Mouse (Mus musculus): ENCODE measurements at regions not wholly inside any gene's neighbourhood (a gene's known extent, or its start where the extent isn't known, plus 50 kb on each side); places are given as distances from the start of the nearest gene placed in this dataset.

GRCm38 (mm10) chr14:54107204-54107796, 146.6 kb downstream of the Dad1 start:
- Histone ChIP-seq H3K27ac (ENCODE audit: insufficient read depth, low read depth) (no peak overlapping the region), H3K4me1 (ENCODE audit: control insufficient read depth in 1 of 2, insufficient read depth in 2 of 2) (peaks cover 0 to 2% of the 10 kb centered on the region in 2 experiments; a peak in 2 of 4 replicates), H3K9me3 (replicated peaks; ENCODE audit: low read length) (no peaks in the 10 kb centered on the region), H3K27me3 (replicated peaks) (no peaks in the 10 kb centered on the region), H3K36me3 (replicated peaks in 1 of 2; ENCODE audit: control insufficient read depth in 1 of 2, insufficient read depth in 1 of 2, low read length in 1 of 2) (no peaks in the 10 kb centered on the region), H3K4me3 (replicated peaks in 1 of 3; ENCODE audit: low read depth in 2 of 3, low read length in 2 of 3, poor library complexity in 1 of 3) (no peak overlapping the region), H3K9ac (ENCODE audit: insufficient read depth, low read depth) (no peak overlapping the region), H3K79me2 (replicated peaks; ENCODE audit: control insufficient read depth, extremely low read depth, insufficient read depth, poor library complexity, severe bottlenecking) (no peaks in the 10 kb centered on the region), H3K4me2 (ENCODE audit: insufficient read depth, low read depth, poor library complexity, severe bottlenecking) (no peak overlapping the region)
- dilution Hi-C loops (cut with MboI; ENCODE audit: extremely low pct_ligation_motif_present, extremely low pct_unique_long_range_greater_than_20kb, low sequenced_read_pairs) = no loop called here
- in situ Hi-C loops (cut with MboI; ENCODE audit: low pct_ligation_motif_present, low pct_unique_long_range_greater_than_20kb, low sequenced_read_pairs) = no loop called here
- no peak for DNase-seq (ENCODE audit: extremely low read depth)
- TF ChIP-seq GABPA (IDR thresholded peaks at IDR 0.05; ENCODE audit: insufficient replicate concordance, low read depth, low read length) = no peak
- TF ChIP-seq MAX (IDR thresholded peaks at IDR 0.05; ENCODE audit: low read length) = no peak

GRCm38 (mm10) chr14:54104243-54104642, 149.7 kb downstream of the Dad1 start:
- Histone ChIP-seq H3K9ac (ENCODE audit: insufficient read depth, low read depth) (no peak overlapping the region), H3K4me3 (replicated peaks in 1 of 3; ENCODE audit: low read depth in 2 of 3, low read length in 2 of 3, poor library complexity in 1 of 3) (no peak overlapping the region), H3K36me3 (replicated peaks in 1 of 2; ENCODE audit: control insufficient read depth in 1 of 2, insufficient read depth in 1 of 2, low read length in 1 of 2) (no peaks in the 10 kb centered on the region), H3K27ac (ENCODE audit: insufficient read depth, low read depth) (no peak overlapping the region), H3K4me1 (ENCODE audit: control insufficient read depth in 1 of 2, insufficient read depth in 2 of 2) (peaks cover 0 to 7% of the 10 kb centered on the region in 2 experiments; a peak in 2 of 4 replicates), H3K79me2 (replicated peaks; ENCODE audit: control insufficient read depth, extremely low read depth, insufficient read depth, poor library complexity, severe bottlenecking) (no peaks in the 10 kb centered on the region), H3K9me3 (replicated peaks; ENCODE audit: low read length) (no peaks in the 10 kb centered on the region), H3K27me3 (replicated peaks) (no peaks in the 10 kb centered on the region), H3K4me2 (ENCODE audit: insufficient read depth, low read depth, poor library complexity, severe bottlenecking) (no peak overlapping the region)
- DNase-seq (ENCODE audit: extremely low read depth) = no peak
- TF ChIP-seq NELFE (IDR thresholded peaks at IDR 0.05; ENCODE audit: low read depth, low read length) = no peak
- TF ChIP-seq ZMIZ1 (IDR thresholded peaks at IDR 0.05; ENCODE audit: low read depth, low read length) = no peak
- TF ChIP-seq ZKSCAN1 (IDR thresholded peaks at IDR 0.05; ENCODE audit: borderline replicate concordance, low read depth, low read length) = no peak
- TF ChIP-seq CHD1 (IDR thresholded peaks at IDR 0.05; ENCODE audit: low read depth, low read length) = no peak
- no peak for TF ChIP-seq UBTF (IDR thresholded peaks at IDR 0.05; ENCODE audit: low read depth, low read length)
- TF ChIP-seq ZC3H11A (IDR thresholded peaks at IDR 0.05; ENCODE audit: low read depth, low read length) = no peak
- TF ChIP-seq POLR2AphosphoS2 (IDR thresholded peaks at IDR 0.05; ENCODE audit: low read depth, low read length) = no peak
- TF ChIP-seq MAFK (IDR thresholded peaks at IDR 0.05; ENCODE audit: insufficient replicate concordance, low read length) = no peak
- no peak for TF ChIP-seq NRF1 (IDR thresholded peaks at IDR 0.05; ENCODE audit: low read depth, low read length)
- TF ChIP-seq CTCF (conservative IDR thresholded peaks at IDR 0.05 in 1 of 2, IDR thresholded peaks at IDR 0.05 in 1 of 2; ENCODE audit: low read depth in 2 of 2, low read length in 2 of 2) = no peak
- TF ChIP-seq KAT2A (IDR thresholded peaks at IDR 0.05; ENCODE audit: insufficient replicate concordance, low read length) = no peak
- TF ChIP-seq BHLHE40 (IDR thresholded peaks at IDR 0.05; ENCODE audit: low read depth, low read length) = no peak
- no peak for TF ChIP-seq RCOR1 (conservative IDR thresholded peaks at IDR 0.05; ENCODE audit: low read depth, low read length)
- TF ChIP-seq MAX (IDR thresholded peaks at IDR 0.05; ENCODE audit: low read length) = no peak
- TF ChIP-seq MAZ (IDR thresholded peaks at IDR 0.05; ENCODE audit: low read depth, low read length) = no peak
- TF ChIP-seq ETS1 (conservative IDR thresholded peaks at IDR 0.05; ENCODE audit: low read depth, low read length) = no peak
- no peak for TF ChIP-seq E2F4 (IDR thresholded peaks at IDR 0.05; ENCODE audit: insufficient replicate concordance, low read depth, low read length)
- in situ Hi-C loops (cut with MboI; ENCODE audit: low pct_ligation_motif_present, low pct_unique_long_range_greater_than_20kb, low sequenced_read_pairs) = no loop called here
- dilution Hi-C loops (cut with MboI; ENCODE audit: extremely low pct_ligation_motif_present, extremely low pct_unique_long_range_greater_than_20kb, low sequenced_read_pairs) = no loop called here
